Mouse (Mus musculus) c-Kit-positive CD71-negative TER-119-negative erythroid progenitor cells, embryonic 14.5 days (primary cell): Measurements from ENCODE around the gene Rnf19b.

Source experiments
- DNase-seq: peaks from one replicate; pipeline ENCODE4 v3.0.0-alpha.2; 2013; ENCODE audit warnings: low read depth

Gene Rnf19b

DNA sequence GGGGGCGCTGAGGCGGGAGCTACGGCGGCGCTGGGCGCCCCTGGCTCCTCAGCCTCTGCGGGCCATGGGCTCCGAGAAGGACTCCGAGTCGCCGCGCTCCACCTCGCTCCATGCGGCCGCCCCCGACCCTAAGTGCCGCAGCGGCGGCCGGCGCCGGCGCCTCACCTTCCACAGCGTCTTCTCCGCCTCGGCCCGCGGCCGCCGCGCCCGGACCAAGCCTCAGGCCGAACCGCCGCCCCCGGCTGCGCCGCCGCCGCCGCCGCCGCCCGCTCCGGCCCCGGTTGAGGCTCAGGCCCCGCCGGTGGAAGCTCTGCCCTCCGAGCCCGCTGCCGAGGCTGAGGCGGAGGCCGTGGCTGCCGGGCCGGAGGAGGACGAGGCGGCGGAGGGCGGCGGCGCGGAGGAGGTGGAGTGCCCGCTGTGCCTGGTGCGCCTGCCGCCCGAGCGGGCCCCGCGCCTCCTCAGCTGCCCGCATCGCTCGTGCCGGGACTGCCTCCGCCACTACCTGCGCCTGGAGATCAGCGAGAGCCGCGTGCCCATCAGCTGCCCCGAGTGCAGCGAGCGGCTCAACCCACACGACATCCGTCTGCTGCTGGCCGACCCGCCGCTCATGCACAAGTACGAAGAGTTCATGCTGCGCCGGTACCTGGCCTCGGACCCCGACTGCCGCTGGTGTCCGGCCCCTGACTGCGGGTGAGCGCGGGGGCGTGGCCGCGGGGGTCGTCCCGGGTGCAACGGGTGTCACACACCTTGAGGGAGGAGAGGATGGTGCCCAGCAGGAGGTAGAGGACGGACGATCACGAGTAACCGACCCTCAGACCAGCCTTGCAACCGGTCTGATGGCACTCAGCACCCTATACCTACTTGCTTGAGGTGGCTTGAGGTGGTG lies at the start of gene Rnf19b:
Rnf19b (plus strand) TSS at position 65 of the 886 bp plus-strand sequence.
- DNase-seq, result no peak

DNA sequence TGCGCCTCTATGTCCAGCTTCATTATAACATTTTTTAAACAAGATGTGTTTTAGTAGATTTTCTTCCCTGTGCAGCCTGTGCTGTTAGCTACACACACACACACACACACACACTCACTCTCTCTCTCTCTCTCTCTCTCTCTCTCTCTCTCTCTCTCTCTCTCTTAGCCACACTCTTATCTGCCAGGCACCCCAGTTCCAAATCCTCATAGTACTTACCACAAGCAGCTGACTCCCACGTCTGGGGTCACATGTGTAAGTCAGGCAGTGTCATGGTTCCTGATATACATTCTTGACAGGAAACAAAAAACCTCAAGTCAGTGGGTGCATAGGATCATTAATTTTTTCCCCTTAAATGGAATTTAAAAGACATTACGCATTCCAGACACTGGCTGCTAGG lies 49.4 kb upstream of the Rnf19b start:
- DNase-seq, result no peak

DNA sequence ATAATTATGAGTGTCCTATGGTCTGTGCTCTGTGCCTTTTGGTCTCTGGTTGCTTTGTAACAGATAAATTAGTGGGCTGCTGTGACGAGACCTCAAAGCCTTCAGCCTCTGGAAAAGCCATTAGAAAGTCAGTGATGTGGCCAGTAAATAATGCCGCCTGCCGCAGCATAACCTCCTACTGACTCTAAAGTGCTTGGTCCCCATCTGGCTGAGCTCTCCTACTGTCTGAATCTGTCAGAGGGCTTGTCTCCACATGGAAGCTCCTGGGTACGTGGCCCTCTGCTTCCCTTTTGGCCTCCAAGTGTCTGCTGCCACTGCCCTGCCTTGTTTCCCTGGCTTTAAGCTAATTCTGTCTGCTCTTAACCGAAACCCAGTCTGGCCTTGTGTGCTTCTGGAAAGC lies 48.5 kb upstream of the Rnf19b start:
- no peak for DNase-seq

DNA sequence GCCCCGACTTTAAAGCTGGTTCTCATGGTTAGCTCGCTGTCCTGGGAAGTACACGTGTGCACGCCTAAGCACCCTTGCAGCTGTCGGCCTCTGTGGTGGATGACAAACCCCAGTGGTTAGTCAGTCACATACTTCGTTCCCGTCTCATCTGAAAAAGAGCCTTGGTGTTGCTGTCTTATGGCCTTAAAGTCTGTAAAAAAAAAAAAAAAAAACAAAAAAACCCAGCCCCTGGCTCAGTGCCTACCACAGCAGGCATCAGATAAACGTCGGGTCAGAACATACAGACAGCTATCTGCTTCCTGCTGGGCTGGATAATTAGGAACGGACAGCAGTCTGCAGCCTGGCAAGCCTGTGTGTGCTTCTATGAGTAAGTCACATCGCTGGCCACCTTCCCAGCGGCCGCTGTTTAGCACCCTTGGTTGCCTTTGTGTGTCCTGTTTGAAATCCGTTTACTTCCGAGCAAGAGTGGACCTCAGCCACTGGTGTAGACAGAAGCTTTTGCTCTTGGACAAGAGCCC lies 46.4 kb upstream of the Rnf19b start:
- no peak for DNase-seq

DNA sequence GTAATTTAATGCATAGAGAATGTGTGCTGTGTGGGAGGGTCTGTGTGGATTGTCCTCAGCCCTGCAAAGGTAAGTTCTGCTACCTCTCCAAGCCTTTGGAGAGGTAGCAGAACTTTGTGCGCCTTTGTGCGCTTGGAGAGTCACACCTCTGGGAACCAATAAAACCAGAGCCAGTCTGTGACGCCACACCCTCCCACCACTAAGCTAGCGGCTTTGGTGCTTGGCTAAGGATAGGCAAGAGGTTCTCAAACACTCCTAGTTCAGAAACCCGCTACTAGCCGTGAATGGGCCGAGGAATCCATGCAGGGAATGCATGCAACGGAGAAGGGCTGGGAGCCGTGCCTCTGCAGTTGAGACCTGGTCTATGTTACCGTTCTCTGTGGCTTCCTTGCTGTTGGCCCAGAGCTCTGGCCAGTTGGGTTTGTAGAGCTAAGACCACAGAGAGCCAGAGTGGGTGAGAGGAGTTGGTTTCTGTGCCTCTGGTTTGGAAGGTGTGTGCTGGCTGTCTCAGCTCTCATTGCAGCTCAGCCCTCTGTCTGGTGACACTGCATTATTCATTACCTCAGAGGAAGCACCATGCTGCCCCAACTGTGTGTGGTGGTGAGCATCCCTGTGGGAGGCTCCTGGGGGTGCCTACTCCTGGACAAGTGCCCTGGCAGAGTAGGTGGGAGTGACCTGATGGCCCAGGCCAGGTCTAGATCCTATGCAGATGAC lies 44.8 kb upstream of the Rnf19b start:
- no peak for DNase-seq

DNA sequence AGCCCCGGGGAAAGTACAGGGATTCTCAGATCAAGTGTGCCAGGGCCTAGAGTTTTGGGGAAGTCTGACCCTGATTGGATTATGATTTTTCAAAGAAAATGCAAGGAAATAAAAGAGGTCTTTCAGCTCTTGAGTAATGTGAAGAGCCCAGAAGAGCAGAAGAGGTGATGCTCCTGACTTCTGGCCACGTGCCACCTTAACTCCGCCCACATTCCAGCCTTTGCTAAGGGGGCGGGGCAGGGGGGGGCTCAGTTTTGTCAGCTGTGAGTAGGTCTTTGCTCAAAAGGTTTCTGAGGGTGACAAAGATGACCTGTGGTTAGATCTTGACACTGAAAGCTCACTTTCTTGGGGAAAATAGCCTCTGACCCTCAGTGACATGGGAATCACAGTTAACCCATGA lies 41.7 kb upstream of the Rnf19b start:
- no peak for DNase-seq

DNA sequence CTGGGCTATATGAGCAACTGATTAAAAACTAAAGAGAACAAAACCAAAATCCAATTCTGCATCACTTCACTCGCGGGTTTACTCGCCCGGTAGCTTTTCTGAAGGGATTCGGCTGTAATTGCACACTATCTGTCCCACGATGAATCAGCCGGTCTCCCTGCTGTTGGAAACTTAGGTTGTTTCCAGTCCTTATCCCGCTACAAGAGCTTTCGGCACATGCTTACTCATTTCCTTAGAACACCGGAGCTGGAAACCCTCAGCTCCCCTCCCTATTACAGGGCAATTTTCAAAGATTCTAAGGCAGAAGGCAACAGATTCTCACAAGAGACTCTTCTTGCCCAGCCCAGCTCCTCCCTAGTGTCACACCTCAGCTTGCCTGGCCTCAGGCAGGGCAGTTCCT lies 40.9 kb upstream of the Rnf19b start:
- no peak for DNase-seq

DNA sequence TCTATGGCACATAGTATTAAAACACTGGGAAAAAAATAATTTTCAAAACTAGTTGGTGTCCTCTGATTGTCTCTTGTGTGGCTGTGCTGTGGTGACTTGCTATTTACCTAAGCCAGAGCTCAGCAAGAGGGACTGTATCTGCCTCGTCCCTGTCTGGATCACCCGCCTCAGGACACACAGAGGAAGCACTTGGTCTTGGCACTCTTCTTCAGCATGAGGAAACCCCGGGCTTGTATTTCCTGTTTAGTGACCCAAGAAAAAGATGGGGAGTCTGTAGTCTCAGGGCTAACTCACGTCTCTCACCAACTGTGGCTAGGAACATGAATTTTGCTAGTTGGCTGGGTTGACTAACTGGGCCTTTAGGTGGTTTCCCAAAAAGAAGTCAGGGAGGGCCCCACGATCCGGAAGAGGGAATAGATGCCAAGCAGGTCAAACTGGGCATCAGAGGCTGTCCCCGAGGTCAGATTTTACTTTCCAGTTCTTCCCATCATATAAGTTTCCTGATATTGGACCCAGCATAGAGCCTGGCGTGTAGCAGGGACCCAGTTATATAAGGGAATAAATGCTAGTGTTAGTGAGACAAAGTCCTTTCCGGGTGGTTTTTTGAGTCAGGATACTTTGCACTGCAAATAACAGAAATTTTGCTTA lies 39.2 kb upstream of the Rnf19b start:
- DNase-seq, result no peak

DNA sequence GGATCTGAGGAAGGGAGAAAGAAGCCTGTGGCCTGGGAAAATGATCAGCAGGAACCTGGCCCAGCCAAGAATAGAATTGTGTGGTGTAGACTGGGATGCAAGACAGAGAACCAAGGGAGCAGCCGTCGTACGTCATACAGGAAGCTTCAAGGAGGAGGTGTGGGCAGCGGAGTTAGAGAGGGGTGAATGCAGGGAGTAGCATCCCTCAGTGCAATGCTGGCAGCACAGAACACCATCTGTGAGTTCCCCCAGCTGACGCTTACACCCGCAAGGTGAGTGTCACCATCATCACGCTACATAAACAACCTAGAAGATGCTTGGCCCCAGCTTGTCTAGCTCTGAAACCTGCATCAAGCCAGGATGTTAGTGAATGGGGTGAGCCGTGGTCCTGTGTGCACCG lies 38.3 kb upstream of the Rnf19b start:
- no peak for DNase-seq

DNA sequence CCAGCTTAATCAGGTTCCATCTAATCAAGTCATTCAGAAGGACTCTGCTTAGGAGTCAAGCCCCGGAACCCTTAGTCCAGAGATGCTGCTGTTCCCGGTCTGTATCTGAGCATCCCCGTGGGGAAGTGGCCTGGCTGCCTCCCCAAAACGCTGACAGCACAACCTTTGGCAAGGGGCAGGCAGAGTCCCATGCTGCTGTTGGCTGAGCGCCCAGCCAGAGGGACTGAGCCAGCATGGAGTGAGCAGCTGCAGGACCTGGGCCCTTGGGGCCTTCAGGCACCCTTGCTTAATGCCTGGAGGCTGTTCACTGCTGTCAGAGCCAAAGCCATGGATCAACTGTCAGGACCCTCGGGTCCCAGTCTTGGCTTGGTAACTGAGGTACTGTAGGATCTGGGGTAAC lies 37.6 kb upstream of the Rnf19b start:
- no peak for DNase-seq

DNA sequence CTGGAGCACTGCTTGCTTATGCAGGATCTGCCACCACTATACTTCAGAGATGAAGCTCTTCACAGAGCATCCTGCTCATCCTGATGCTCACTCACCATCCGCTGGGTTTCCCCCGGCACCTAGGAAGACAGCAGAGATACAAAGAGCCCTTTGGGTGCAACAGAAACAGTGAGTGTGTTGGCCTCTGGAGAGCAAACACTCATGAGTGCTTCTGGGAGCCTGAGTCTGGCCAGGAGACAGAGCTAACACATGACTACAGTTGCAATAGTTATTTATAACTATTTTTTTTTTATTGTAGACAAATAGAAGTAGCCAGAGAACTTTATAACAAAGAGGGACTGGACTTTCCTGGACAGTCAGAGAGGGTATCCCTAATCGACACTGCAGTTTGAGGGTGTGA lies 36.6 kb upstream of the Rnf19b start:
- DNase-seq, result no peak

DNA sequence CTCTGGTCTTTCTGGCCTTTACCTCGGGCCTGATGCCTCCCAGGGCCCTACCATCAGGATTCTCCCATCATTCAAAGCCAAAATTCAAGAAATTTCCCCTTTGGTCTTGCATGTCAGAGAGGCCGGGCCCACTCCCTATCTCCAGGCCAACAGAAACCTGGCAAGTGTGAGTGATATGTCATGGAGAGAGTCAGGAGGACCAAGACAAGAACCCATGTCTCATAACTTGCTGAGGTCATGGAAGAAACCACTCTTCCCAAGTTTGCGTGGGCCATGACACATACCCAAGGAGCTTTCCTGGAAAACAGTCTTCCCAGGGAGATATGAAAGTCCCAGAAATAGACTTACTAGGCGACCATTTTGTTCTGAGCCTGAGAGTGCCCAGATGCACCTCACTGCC lies 36.2 kb upstream of the Rnf19b start:
- DNase-seq, result no peak

DNA sequence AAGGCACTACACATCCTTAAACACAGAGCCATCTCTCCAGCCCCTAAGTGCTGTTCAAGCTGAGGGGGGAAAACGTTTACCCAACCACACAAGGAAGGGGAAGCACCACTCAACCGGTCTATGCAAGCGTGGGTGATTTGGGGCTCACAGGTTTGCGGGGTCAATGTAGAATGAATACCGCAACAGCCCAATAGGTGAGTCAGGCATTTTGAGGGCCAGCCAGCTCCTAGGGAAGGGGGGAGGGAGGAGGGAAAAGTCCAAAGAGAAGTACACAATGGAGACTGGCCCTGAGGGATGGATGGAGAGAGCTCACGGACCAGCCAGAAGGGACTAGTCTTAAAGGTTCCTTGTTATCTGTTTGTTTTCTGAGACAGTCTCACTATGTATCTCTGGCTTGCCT lies 34.2 kb upstream of the Rnf19b start:
- no peak for DNase-seq

DNA sequence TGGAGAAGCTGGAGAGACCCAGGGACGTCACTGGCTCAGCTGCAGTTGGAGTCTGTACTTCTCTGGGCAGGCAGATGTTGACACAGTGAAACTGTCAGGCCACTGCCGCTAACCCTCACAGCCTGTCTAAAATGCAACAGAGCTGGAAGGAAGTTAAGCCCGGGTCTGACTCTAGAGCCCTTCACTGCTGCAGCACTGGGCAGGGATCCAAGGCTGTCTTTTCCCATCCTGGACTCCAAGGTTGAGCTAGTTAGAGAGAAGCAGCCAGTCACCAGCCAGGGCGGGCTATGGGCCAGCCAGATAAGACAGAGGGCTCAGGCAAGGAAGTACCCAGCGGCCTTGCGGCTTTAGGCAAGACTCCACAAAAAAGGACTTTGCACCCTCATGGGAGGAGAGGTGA lies 33.3 kb upstream of the Rnf19b start:
- DNase-seq, result no peak

DNA sequence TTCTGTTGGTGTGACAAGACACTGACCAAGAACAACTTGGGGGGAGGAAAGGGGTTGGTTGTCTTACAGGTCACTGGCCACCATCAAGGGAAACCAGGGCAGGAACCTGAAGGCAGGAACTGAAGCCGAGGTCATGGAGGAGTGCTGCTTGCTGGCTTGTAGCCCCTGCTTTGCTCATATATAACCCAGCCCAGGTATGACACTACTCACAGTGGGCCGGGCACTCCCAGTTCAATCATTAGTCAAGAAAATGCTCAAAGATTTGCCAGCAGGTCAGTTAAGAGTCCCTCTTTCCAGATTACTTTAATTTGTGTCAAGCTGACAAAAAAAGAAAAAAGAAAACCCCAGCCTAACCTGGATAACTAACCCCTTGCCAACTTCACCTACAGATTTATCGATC lies 32.4 kb upstream of the Rnf19b start:
- no peak for DNase-seq

DNA sequence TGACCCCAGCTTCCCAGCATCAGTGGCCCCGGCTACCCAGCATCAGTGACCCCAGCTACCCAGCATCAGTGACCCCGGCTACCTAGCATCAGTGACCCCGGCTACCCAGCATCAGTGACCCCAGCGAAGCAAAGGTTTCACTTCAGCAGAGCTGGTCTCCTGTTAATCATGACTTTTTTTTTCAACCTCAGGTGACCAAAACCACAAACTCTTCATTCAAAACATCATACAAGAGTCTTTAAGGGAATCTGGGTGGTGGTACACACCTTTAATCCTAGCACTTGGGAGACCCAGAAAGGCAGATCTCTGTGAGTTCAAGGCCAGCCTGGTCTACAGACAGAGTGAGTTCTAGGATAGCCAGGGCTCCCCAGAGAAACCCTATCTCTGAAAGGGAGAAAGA lies 27.3 kb upstream of the Rnf19b start:
- DNase-seq, result no peak

DNA sequence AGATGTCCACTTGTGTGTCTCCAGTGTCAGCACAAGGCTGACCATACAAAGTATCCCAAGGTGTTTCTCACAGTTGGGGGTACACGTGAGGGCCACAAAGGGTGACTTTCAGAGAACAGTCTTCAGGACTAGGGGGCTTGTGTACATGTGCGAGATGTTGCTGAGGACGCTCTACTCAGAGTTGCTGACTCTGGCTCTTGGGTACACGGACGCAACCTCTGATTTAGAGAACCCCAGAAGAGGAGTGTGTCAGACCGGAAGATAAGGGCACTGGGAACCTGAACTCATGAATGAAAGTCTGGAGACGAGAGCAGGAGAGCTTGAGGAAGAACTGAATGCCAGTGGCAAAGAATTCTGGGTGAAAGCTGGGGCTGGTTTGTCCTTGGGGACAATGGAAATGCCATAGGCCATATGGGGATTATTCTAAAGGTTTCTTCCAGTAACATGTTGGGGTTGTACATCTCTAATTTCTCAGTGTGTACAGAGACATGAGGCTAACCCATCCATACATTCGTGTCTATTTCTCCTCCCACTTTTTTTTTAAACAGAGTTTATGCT lies 26.6 kb upstream of the Rnf19b start:
- no peak for DNase-seq

DNA sequence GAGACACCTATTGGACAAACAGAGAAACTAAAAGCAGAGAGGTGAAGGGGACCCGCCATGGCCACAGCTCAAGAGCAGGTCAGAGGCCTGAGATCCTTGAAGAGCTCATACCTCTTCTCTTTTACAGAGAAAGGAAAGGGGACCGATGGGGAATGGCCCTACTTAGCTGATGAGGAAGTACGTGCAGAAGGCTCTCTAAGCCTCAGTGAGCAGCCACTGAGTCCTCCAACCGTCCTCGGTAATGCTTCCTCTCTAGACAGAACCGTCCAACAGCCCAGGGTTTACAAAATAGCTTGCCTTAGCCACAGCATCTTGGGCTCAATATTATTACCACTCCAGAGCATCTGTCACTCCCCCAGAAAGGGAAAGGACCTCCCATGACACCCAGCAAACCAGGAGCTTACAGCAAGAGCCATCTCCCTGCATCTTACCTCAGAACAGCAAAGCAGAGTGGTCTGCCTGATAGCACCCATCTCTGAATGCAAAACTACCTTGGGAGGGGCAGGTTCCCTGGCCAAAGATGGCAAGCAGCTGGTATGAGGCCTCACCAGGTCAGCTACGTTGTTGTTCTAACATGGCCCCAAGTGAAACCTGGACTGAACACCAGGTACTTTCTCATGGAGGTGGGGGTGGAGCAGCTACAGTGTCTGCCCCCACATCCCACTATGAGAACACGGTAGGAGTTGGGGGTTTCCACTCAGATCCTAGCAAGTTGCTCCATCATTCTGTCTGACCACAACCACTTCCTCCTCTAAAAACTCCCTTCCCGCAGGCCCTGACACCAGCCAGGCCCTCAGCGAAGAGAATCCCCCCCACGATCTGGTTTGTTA lies 25.7 kb upstream of the Rnf19b start:
- DNase-seq, result no peak

DNA sequence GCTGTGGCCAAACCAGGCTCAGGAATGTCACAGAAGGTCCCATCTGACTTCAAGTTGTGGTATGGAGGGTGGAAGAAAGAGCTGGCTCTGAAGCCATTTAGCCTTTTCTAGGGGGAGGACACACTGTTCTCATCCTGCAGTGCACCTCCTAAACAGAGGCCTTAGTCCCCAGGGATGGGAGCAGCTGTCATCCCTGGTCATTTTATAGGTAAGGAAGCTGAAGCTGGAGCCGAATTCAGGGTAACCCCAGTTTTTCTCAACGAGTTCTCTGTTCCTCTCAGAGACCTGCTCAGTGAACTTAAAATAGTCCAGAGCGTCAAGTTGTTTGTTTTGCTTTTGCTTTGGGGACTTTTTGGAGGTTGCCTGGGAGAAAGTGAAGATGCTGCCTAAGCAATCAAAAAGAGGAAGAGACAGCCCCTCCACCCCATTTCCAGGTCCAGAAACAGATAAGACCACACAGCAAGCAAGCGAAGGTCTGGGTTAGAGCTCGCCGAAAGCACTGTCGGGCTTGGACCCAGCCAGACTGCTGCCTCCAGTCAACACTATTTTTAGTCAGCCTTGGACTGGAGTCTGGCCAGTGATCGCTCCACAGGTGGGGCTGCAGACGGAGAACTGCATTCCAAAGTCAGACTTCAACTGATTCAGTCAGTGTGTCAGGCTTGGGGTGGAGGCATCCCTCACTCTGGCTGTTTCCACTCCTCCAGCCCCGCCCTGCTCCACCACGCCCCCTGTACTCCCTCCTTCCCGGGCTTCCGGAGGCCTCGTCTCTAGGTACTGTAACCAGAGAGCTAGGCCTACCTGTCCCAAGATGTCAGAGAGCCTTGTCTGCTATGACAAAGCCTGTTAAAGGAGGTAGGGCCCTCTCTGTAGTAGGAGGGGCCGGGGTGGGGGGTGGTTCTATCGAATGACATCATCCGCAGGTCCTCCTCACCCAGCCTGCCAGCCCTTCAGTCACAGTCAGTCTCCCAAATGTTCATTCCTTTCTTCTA lies 24.8 kb upstream of the Rnf19b start:
- no peak for DNase-seq

DNA sequence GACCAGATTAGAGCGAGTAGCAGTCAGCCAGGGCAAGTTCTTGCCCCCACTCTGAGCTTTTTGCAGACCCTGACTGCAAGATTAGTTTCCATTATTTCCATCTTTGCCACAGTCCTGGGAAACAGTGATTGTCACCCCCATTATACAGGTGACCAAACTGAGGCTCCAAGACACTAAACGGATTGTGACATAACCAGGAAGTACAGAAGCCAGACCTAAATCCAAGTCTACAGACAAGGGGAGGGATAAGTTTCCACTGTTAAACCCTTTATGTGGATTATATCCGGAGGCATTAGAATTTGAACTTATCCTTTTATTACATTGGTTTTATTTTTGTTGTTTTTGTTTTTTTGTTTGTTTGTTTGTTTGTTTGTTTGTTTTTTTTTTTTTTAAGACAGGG lies 23.8 kb upstream of the Rnf19b start:
- no peak for DNase-seq
